Mouse (Mus musculus) cerebellum, adult (tissue): ENCODE measurements around the gene Tuba4a.
A peak's percentile ranks its signal among the peaks of the same experiment; 100 is the strongest.

ENCODE experiments used
- ATAC-seq: cut with Nextera tagmentation; 2 replicates; pipeline ENCODE4 v1.9.2; 2017; ENCODE audit warnings: mild to moderate bottlenecking, moderate library complexity, mixed read lengths; ENCODE audit not compliant: insufficient number of reproducible peaks, low FRiP score, low TSS enrichment

The Tuba4a gene

GRCm38 (mm10) chr1:75168472-75169464 lies 50.9 kb downstream of the Tuba4a start, which contains the start of gene Zfand2b:
Zfand2b (plus strand) TSS chr1:75168646.
- peak; percentile 90 for ATAC-seq

GRCm38 (mm10) chr1:75168093-75168471 lies 51.6 kb downstream of the Tuba4a start:
- ATAC-seq = no peak
